Mouse (Mus musculus) megakaryocyte, embryonic 14.5 days (primary cell): ENCODE results near the gene Abca7.

Experiments used
- FLI1 ChIP-seq: IDR thresholded peaks from 2 replicates; pipeline ENCODE4 v1.6.1; 2012; ENCODE audit warnings: low read length, inconsistent platforms, mixed read lengths
- GATA1 ChIP-seq: IDR thresholded peaks from 3 replicates; pipeline ENCODE4 v1.6.1; 2012; ENCODE audit warnings: mixed read lengths, low read length, inconsistent platforms, borderline replicate concordance

GRCm38 (mm10) chr10:79965325-79965724 is 31.0 kb upstream of the Abca7 start:
- TF ChIP-seq GATA1, result no peak
- TF ChIP-seq FLI1, result no peak
